Mouse (Mus musculus) retina, adult 2 months (tissue): ENCODE measurements at regions not wholly inside any gene's neighbourhood (a gene's known extent, or its start where the extent isn't known, plus 50 kb on each side); places are given as distances from the start of the nearest gene placed in this dataset.

Source experiments
- DNase-seq: peaks from one replicate; pipeline ENCODE4 v3.0.0-alpha.2; 2012; ENCODE audit warnings: low read depth, low spot score

- no peak for DNase-seq
These were observed 487.7 kb upstream of the Hs6st1 start for GRCm38 (mm10) chr1:35580474-35580873.

DNA sequence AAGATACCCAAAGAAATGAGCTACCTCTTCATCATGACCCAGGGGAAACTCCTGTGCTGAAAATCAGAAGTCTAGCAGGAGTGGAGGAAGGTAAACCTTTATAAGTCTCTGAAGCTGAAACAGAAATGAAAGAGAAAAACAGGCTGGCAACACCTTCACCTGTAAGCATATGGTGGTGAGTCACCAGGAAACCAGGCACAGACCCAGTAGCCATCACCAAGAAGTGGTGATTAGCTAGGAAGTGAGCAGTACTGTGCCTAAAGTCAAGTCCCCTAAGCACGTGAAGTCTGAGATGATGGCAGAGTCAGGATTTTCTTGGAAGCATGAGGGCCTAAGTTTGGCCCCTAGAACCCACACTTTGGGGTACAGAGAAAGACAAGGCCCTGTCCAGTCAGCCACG lies 480.3 kb upstream of the Hs6st1 start:
- no peak for DNase-seq

- no peak for DNase-seq
These were observed 479.3 kb upstream of the Hs6st1 start for GRCm38 (mm10) chr1:35588939-35589338.

DNA sequence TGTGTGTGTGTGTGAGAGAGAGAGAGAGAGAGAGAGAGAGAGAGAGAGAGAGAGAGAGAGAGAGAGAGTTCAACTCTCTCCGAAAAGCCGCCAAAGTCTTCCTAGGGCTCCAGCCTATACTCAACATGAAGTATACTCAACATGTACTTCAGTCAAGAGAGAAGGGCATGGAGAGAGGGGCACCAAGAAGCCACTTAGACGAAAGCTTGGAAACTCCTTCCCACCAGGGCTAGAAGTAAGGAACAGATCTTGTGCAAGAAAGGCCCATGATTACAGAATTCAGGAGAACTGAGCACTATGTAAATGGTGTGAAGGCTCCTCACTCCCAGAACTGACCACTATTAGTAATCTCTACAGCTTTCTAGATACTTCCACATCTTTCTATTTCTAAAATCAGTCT lies 467.4 kb upstream of the Hs6st1 start:
- no peak for DNase-seq

- DNase-seq: no peak
These were observed 453.1 kb upstream of the Hs6st1 start for GRCm38 (mm10) chr1:35615131-35615530.

- DNase-seq: no peak
These were observed 448.7 kb upstream of the Hs6st1 start for GRCm38 (mm10) chr1:35619476-35619875.

- no peak for DNase-seq
These were observed 425.6 kb upstream of the Hs6st1 start for GRCm38 (mm10) chr1:35642595-35642994.

- DNase-seq: no peak
These were observed 414.9 kb upstream of the Hs6st1 start for GRCm38 (mm10) chr1:35653119-35653956.

DNA sequence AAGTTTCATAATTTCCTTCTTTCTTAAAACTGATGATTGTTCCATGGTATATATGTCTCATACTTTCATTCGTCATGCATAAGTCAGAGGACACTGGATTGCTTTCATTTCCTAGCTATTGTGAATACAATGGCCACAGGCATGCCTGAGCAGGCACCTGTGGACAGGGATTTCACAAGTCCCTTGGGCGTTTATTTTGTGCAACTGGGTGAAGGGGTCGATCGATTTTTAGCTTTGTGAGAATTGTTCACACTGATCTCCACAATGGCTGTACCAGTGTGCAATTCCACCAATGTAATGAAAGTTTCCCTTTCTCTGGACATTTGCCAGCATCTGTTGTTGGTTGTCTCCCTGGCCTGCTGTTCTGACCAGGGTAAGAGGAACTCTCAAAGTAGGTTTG lies 405.2 kb upstream of the Hs6st1 start:
- no peak for DNase-seq

DNA sequence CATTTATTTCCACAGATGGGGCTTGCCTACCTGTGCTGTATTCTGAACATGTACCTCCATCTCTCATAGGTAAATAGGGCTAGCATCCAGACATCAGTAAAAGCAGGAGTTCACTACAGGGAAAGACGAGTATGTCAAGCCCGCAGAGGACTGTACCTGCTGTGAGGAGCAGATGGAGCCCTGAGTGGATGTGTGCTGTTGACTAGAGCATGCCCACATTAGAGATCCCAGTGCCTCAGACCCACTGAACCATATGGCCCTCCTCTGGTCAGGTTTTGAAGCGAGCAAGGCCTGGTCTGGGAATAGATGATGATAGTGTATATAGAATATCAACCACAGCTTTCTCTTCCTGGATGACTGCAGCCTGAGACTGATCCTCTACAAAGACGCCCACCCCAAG lies 394.7 kb upstream of the Hs6st1 start:
- DNase-seq: no peak

DNA sequence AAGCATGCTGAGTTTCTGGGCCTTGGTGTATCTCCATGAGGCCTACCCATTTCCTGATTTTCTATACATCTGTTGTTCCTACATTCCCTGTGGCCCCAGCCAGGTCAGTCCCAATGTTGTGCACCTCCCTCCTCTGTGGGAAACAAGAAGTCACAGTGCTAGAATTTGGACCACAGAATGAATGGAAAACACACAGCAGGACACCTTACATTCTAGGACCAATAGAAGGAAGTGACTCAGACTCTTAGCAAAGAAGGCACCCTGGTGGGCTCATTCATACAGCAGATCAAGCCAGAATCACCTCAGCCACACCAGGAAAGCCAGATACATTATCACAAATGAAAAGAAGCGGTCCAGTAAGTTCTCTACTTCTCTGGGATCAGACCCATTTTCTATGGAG lies 394.2 kb upstream of the Hs6st1 start:
- no peak for DNase-seq

GRCm38 (mm10) chr1:35682511-35682949 lies 385.7 kb upstream of the Hs6st1 start:
- DNase-seq: peak; percentile 13

DNA sequence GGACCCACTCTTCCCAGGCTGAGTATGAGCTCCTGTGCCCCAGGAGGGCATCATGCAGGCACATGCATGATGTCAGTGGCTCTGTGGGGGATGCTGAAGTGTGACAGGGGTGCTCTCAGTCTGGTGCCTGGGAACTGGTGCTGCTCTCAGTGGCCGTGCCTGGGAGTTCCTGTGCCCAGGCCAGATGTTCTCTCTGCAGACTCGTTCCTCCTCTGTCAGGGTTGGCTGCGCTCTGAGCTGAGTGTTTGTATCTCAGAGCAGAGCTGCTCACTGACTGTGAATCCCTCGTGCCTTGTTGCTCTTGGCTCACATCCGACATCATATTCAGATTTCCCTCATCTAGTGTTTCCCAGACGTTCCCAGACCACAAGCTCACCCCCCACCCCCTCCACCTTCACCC lies 382.5 kb upstream of the Hs6st1 start:
- no peak for DNase-seq

DNA sequence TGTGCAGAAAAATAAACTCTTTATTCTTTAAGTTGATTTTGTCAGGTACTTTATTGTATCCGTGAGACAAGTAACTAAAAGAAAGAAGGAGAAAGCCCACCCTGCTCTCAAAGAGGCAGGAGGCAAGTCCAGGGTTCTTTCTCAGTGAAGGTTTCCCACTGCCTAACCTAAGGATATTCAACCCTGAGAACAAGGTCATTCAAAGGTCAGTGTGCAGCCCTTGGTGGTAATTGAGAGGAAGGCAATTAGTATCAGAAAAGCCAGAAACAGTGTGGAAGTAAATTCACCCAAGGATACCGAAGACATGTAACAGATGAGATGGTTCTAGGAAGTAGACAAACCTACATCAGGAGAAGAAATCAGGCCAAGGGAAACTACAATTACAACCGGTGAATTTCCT lies 373.9 kb upstream of the Hs6st1 start:
- no peak for DNase-seq

GRCm38 (mm10) chr1:35694775-35695591 lies 373.2 kb upstream of the Hs6st1 start:
- no peak for DNase-seq

- no peak for DNase-seq
These were observed 371.0 kb upstream of the Hs6st1 start for GRCm38 (mm10) chr1:35697218-35697617.

- no peak for DNase-seq
These were observed 370.2 kb upstream of the Hs6st1 start for GRCm38 (mm10) chr1:35697834-35698500.

- no peak for DNase-seq
These were observed 365.6 kb upstream of the Hs6st1 start for GRCm38 (mm10) chr1:35702585-35702984.

DNA sequence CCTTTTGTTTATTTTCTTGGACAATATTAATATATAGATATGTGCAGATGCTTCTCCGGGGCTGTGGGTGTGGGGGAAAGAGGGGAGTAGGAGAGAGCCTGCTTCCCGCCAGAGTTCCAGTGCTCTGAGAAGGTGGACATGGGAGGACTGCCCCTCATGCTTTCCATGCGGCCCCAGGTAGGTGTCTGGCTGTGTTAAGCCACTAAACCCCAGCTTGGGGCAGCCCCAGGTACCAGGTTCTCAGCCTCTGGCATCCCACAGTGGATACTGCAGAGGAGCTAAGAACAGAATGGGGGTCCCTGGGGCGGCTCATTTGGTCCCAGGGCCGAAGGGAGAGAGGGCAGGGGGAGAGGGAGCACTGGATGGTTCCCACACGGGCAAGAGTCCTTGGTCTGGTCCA lies 361.9 kb upstream of the Hs6st1 start:
- DNase-seq: no peak

DNA sequence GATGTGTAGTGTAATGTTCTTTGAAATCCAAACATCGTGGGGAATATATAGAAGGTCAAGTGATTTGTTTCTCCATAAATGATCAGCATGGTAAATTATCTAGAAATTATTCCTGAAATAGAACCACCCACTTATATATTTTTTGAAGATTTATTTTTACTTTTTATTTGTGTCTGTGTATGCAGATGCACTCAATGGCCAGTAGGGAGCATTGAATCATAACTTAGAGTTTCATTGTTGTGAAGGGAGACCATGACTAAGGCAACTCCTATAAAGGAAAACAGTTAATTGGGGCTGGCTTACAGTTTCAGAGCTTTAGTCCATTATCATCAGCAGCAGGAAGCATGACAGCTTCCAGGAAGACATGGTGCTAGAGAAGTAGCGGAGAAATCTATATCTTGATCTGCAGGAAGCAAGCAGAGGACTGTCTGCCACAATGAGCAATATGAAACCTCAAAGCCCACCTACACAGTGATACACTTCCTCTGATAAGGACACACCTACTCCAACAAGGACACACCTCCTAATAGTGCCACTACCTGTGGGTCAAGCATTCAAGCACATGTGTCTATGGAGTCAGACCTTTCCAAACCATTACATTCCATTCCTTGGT lies 359.9 kb upstream of the Hs6st1 start:
- DNase-seq: no peak

GRCm38 (mm10) chr1:35709214-35709613 lies 359.0 kb upstream of the Hs6st1 start:
- no peak for DNase-seq

DNA sequence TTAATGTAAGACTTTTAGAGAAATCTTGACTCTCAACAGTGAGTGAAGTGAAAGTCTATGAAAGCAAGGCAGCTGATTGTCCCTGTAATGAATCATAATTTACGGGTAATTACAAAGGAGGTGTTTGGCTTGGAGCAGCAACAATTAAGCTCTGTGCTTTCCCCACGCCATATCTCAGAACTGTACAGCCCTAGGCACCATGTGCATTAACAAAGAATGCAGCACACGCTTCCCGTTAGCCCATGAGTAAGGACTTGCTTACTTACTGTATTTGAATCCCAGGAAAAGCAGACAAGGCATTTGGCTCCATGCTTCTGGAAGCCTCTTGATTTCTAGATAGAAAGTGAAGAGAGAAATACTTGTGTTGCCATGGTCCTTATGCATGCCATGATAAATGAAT lies 354.2 kb upstream of the Hs6st1 start:
- no peak for DNase-seq
